ENCODE assay signal across 15 mouse cellular contexts in the genomic region with DNA sequence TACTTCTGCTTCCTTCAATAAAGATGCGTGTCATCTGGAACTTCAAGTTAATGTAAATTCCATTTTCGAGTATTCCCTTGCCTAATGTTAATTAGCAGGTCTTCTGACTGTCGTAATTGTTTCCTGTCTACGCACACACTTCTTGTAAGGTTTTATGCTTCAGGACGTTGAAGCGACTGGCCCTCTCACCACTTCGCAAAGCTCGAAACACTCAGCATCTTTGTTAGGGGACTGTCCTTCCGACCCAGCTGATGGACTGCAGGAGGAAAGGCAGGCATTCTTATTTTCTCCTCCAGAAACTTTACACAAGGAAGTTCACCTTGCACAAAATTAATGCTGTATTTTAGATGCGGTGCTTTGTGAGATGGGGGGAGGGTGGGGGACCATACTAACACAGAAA.
"Had no signal": no experiment of that assay in that cellular context is flagged by ENCODE, and none has a peak within 500 bp of the region (broad histone marks: within the 10 kb centered on the region; RNA-seq: fewer than 3 reads in every experiment).

No protein-coding gene starts in this region.

- DNase-seq: retina, postnatal 1 day; right cerebral cortex, adult 18-20 months; right cerebral cortex, postnatal 14 days; right cerebral cortex, postnatal 25 days; right cerebral cortex, postnatal 4 days; spleen, adult 18-20 months; thymus, adult 18-20 months; thymus, adult 2 months; thymus, postnatal 14 days; thymus, postnatal 25 days; thymus, postnatal 36 days; thymus, postnatal 4 days had no signal

- H3K4me2 ChIP-seq: neural tube, embryonic 15.5 days; stomach, embryonic 15.5 days had no signal

- H3K27ac ChIP-seq: neural tube, embryonic 15.5 days; stomach, embryonic 15.5 days; stomach, postnatal 0 days had no signal

- H3K9ac ChIP-seq: neural tube, embryonic 15.5 days; stomach, embryonic 15.5 days had no signal

- H3K4me1 ChIP-seq: neural tube, embryonic 15.5 days; stomach, embryonic 15.5 days had no signal

- H3K9me3 ChIP-seq: neural tube, embryonic 15.5 days; stomach, embryonic 15.5 days had no signal

- H3K27me3 ChIP-seq: neural tube, embryonic 15.5 days; stomach, embryonic 15.5 days had no signal

- H3K4me3 ChIP-seq: neural tube, embryonic 15.5 days; stomach, embryonic 15.5 days had no signal

- H3K36me3 ChIP-seq: neural tube, embryonic 15.5 days; stomach, embryonic 15.5 days had no signal
